Mouse (Mus musculus) heart, postnatal 0 days (tissue): Measurements from ENCODE around the gene Ahnak.

Source experiments
- CTCF ChIP-seq: IDR thresholded peaks from 2 replicates; pipeline ENCODE4 v1.5.1; 2016; ENCODE audit warnings: antibody characterized with exemption, control low read depth, low read depth
- EP300 ChIP-seq: IDR thresholded peaks from 2 replicates; pipeline ENCODE4 v1.6.1; 2016; ENCODE audit warnings: antibody characterized with exemption, low read depth

- TF ChIP-seq CTCF (no peak), EP300 (no peak)
These were observed 30.2 kb downstream of the Ahnak start for GRCm38 (mm10) chr19:9019298-9019697.
